Mouse (Mus musculus) layer of hippocampus, adult 9-10 months (tissue): Measurements from ENCODE around the gene Lamc3.
"Not testable (repeated sequence)": the region's sequence is repeated elsewhere in the genome, so short reads cannot be mapped to it uniquely, and the experiment has no call there.

Experiments
- DNase-seq: peaks from one replicate; pipeline ENCODE4 v3.0.0; 2022; ENCODE audit warnings: low spot score

The Lamc3 gene

DNA sequence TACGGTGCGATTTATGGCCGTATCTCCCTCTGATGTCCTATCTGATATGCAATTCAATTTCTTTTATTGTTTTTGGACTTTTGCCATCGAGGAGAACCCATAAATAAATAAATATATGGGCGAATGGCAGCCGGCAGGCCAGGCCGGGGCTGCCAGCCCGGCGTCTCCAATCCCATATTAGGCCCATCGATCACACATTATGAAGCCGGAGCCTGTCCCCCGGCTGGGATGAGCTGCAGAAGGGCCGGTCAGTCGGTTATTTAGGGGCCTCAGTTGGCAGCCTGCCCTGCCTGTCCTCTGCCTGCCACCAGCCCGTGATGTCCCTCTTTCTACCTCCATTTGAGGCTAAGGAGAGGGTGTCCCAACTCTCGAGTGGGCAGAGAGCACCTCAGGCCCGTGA is 8.5 kb upstream of the Lamc3 start:
- DNase-seq = no peak

DNA sequence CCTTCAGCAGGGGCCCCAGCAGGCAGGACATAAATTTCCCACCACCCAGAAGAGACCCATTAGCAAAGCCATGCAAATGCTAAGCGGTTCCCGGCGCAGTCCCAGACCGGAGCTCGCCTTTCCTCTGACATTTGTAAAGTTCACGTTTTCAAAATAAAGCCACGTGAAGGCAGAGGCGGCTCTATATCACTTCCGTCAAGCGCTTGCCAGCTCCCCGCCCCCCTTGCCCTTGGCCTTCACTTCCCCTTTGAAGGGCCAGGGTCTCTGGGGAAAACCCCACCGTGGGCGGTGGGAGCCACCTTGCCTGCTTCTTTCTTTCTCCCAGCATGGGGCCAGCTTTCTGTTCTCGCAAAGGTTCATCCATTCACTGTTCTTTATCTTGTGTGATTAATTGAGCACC is 6.2 kb upstream of the Lamc3 start:
- no peak for DNase-seq

DNA sequence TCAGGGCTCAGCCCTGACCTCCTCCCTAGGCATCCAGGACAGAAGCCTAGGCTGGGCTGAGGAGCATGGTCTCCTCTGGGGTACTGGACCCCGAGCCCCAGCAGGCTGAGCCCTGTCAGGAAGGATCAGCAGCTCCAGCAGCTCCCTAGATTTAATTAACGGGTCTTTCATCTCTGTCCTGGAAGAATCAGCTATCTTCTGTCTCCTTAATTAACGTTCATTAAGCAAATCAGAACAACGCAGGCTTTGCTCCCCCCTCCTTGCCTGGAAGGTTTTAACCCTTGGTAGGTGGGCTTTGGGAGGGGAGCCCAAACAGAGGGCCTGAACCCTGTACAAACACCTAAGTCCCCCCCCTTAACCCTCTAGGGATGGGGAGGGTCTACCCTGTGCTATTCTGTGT is 4.0 kb upstream of the Lamc3 start:
- DNase-seq = no peak

DNA sequence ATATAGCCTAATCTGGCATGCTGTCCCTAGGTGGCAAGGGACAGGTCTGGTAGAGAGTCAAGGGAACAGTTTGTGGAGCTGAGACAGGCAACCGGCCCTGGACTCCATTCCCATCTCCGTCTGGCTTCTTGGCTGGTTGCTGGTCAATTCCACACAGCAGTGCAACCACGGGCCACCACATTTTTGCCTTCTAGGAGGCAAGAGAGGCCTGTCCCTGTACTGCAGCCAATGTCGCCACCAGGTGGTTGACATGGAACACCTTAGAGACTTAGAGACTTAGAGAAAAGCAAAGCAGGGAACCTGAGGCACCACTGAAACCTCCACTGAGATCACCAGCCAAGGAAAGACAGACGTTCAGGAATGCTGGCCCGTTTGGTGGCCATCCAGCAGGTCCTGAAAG is 2.3 kb upstream of the Lamc3 start:
- DNase-seq = no peak

DNA sequence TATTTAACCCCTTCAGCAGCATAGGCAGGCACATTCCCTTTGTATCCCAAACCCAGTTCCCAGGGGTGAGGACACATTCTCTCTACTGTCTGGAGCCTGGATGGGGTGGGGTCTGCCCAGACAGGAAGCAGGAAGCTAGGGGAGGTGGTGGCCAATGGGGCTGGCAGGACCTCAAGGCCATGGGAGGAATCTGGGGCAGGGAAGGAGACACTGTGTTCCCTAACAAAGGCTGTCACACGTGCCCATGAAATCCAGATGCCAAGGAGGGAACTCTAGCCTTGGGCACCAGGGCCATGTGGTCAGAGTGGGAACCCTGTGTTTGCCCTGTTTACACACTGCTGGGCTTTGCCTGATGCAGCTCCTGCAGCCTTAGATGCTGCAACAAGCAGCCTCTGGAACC is 1.8 kb downstream of the Lamc3 start:
- no peak for DNase-seq

DNA sequence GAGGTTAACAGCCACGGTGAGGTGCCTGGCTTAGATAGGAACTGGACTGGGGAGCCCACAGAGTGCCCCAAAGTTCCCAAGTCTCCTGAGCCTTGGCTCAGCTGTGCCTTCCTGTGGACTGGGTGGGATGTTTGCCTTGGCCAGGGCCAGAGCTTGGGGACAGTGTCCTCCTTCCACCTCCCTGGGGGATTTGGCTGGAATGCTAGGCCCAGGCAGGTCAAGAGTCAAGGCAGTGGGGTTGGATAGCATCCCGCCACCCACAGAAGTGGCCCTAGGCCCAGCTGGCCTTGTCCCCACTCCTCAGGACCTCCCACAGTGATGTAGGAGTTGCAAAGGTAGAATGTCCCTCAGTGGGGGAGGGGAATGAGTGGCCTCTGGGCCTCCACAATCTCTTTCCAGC is 4.1 kb downstream of the Lamc3 start:
- DNase-seq = no peak

DNA sequence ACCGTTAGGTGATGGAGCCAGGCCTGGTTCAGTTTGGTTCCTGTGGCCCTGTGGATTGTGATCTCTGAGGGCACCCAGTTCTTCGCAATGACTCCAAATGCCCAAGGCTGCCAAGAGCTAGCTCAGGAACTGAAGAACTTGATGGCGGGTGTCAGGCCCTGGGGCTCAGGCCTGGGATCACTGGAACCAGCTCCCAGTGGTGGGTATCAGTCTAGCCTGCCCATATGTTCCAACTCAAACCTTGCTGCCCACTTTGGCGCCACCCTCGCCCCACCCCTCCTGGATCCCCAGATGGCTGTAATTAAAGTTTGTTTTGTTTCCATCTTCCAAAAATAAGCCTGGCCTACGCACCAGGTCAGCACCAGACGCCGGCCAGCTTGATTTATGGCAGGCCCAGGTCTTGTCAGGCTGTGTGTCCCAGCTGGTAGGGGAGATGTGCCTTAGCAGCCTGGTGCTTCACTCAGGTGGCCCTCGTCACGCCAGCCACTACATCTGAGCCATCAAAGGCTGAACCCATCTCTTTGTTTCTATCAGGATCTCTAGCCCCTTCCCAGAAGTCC is 6.1 kb downstream of the Lamc3 start:
- DNase-seq = no peak

DNA sequence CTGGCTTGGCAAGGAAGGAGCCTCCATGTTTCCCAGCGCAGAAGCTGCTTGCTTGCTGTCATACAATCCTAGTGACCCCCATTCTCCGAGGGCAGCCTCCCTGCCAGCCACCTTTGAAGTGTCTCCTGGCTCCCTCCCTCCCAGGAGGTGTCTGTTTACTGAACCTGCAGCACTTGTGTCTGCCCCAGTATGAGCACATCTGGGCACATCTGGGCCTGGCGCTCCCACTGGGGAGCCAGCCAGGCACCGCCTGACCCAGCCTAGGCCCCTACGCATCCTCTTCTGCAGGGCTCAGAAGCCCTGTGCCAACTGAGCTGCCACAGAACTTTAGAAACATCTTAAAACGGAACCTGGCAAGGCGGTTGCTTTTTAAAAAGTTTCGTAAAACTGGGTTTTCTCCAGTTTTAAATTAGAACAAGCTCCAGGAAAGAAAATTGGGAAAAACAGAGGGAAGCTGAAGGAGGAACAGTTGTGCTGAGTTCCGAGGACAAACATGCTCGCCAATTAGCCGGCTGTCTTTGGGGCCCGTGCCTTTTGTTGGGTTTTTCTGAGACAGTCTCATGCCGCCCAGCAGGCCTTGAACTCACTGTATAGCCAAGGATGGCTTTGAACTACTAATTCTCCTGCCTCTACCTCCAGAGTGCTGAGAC is 7.3 kb downstream of the Lamc3 start:
- DNase-seq = no peak

DNA sequence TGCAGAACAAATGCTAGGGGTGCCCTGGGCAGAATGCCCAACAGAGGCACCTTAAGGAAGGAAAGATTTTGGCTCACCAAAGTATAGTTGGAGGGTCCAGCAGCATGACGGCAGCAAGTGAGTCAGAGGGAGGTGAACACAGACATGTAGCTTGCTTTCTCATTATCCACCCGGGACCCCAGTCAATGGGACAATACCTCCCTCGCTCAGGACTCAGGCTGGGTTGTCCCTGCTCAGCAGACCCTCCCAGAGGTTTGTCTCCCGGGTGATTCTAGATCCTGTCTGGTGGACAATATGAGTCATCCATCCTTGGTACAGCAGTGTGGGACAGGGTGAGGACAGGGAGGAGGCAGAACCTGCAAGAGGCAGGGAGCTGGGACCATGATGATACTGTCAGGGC is 13.8 kb downstream of the Lamc3 start:
- DNase-seq = no peak

DNA sequence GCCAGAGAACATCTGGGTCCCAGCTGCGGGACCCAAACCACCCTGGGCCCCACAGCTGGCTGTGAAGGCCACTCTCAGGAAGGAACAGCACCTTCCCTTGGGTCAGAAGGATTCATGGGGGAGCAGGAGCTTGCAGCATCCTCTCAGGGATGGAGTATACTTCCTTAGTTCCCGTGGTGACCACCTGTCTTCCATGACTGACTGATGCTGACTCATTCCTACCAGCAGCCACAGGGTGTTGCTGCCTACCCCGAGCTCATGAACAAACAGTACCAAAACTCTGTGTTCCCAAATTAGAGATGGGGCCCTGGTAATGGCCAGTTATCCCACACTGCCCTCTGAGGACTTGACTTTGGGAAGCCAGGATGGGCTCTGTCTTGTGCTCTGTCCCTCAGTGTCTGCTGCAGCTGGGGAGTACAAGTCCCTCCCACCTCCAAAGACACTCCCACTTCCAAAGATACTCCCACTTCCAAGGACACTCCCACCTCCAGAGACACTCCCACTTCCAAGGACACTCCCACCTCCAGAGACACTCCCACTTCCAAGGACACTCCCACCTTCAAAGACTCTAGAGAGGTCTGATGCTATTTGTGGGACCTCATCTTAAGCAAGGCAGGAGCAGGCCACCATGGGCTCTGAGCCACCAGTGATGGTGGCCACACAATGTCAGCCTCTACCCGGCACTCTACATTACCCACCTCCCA is 14.7 kb downstream of the Lamc3 start:
- no peak for DNase-seq

DNA sequence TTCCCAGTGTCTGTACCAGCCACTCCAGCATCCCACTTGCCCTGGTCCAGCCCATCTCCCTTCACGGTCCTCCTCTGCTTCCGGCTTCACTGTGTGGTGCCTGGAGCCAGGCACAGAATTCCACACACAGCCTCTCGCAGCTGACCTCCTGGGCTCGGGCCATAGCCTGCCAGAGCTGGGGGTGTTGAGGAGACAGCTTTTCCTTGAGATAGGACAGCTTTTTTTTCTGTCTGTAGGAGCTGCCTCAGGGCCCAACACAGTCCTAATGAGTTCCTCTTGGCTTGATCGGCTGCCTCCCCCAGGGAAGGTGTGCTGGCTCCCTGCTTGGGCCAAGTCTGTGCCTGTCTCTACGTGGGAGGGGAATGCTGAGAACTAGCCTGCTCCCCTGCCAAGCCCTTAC is 17.0 kb downstream of the Lamc3 start:
- DNase-seq = no peak

DNA sequence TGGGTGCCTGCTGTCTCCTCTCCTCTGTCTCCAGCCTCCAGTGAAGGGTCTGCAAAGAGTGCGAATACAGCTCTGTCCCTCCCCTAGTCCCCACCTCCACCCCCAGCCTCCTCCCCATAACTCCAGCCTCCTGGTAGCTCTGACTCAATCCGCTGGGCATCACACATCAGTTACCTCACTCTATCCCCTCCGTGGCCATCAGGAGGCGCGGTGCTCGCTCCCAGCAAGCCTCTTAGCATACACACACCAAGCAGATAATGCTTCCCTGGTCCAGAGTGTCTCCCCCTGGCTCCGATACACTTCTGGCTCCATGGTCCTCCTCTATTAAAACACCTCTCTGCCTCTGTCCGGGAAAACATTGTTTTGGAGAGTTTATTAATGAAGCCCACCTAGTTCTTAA is 17.5 kb downstream of the Lamc3 start:
- no peak for DNase-seq

DNA sequence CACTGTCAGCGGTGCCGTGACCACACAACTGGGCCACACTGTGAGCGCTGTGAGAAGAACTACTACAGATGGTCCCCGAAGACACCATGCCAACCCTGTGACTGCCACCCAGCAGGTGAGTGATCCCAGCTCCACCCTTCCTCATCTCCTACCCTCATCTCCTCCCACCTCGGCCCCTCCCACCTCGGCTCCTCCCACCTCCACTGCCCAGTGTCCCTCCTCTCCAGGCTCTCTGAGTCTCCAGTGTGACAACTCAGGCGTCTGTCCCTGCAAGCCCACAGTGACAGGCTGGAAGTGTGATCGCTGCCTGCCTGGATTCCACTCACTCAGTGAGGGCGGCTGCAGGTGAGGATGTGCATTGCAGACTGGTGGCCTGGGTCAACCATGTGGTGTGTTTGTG is 18.6 kb downstream of the Lamc3 start:
- no peak for DNase-seq

DNA sequence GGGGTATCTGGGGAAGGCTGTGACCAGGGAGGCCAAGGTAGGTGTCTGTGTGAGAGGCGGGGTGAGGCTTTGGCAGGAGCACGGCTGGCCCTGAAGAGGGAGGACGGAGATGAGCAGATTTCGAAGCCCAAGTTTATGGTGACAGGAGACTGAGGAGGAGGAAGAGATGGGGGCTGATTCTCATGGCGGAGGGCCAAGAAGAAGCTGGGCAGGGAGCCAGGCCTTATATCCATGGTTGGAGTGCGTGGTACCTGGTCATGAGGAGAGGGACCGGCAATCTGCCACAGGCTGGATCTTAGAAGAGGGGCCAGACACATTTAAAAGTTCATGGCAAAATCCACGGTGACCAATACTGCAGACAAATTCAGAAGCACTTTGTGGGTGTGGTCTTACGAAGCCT is 19.3 kb downstream of the Lamc3 start:
- DNase-seq = no peak

DNA sequence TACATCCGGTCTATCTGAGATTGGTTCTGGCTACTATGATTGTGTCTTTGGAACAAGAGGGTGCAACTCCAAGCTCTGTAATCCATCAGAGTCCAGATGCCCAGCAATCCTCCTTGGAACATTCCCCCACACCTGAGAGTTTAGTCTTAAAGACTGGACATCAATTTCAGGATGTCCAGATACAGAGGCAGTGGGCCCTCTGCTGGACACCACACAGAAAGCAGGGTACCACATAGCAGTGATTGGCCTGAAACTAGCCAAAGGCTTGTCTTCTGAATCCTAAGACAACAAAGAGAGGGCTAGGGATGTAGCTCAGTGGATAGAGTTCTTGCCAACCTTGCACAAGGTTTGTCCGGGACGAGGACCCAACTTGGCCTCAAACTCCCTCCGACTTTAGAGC is 25.5 kb downstream of the Lamc3 start:
- DNase-seq = no peak

DNA sequence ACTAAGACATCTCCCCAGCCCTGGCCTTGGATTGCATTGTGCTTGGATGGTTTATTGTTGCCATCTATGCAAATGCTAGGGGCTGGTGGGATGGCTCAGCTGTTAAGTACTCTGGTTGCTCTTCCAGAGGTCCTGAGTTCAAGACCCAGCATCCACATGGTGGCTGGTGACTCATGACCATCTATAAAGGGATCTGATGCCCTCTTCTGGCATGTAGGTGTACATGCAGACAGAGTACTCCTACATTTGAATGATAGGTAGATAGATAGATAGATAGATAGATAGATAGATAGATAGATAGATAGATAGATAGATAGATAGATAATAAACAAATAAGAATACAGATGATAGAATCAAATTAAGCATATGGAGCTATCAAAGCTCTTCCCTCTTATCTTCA is 27.1 kb downstream of the Lamc3 start:
- DNase-seq = not testable (repeated sequence)

DNA sequence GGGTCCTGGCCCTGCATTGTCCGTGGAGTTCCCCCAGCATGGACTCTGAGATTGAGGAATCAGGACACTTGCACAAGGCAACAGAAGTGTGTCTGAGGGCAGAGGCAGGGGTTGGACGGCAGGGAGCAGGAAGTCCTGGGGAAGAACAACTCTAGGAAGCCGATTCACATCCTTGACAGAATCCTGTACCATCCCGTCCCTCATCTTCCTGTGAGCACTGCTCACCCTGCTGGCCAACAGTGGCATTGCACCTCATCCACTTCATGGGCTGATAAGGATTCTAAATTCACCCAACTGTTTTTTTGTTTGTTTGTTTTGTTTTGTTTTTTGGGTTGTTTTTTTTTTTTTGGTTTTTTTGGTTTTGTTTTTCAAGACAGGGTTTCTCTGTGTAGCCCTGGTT is 28.0 kb downstream of the Lamc3 start:
- DNase-seq = peak; percentile 63

DNA sequence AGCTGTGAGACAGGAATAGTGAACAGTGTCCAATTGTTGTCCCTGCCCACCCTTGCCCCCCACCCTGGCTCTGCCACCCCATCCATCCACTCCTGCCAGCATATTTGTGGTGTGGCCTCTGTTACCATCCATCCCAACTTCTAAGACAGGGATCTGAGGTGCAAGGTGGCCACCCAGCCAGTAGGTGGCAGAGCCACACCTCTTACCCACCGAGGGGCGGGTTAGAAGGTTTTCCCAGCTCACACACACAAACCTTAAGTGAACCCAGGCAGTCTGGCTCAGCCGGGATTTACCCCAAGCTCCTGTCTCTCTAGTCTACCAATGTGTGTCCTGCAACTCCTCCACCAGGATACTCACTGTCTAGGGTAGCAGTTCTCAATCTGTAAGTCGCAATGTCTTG is 30.5 kb downstream of the Lamc3 start:
- DNase-seq = peak; percentile 24

DNA sequence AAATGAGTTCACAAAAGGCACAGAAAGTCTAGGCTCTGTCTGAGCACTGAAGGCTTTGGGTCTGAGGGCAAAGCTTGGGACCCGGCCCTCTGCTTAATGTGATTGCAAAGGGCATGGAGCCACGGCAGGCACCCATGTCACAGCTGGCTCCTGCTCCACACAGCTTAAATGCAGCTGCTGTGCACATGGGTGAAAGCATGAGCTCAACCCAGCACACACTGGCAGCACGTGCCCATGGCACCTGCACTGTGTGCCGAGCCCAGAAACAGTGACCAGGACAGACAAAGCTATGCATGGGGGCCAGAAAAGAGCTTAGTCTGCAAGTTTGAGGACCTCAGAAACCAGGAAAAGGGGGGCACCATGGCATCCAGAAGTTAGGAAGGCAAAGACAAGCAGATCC is 36.6 kb downstream of the Lamc3 start:
- no peak for DNase-seq

DNA sequence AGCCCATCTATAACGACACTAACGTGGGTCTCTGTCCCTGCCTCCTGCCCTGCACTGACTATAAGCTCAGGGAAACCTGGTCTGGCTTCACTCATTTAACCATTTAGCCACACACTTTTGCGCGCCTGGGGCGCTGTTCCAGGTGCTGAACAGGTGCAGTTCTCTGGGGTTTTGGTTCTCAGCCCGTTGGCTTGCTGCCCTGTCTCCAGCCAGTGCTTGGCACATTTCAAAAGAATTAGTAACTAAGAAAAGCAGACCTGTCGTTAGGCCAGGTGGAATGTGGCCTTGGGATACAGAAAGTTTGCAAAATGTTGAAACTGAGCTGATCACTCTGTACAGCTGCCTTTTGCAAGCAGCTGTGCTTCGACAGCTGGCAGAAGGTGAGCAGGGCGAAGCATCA is 37.7 kb downstream of the Lamc3 start:
- DNase-seq = no peak

DNA sequence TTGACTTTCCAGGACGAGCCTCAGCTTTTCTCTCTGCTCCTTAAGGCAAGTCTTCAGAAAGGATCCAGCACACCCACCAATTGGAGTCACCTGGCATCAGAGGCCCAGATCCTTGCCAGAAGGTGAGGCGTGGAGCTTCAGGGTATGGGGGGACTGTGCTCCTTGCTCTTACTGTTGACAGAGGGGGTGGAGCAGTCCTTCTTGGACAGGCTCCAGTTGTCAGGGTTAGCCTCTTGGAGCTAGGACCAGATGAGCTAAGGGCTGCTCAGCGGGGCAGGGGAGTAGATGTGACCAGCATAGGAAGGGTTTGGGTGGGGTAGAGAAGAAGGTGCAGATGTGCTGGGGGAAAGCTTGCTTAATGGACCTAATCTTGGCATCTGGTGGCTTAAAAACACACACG is 38.8 kb downstream of the Lamc3 start:
- DNase-seq = no peak

DNA sequence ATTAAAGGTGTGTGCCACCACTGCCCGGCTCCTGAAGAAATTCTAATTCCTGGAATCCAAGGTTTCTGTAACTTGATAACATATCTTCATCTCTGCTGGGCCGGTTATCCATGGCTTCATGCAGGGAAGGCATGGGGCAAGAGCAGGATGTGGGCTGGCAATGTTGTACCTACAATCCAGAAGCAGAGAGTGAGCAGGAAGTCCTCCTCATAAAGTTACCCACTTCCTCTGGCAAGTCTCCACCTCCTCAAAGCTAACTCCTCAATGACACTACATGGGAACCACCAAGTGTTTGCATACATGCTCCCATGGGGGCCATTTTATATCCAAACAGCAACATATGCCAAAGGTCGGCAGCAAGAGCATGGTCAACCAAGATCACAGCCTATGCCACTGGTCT is 42.6 kb downstream of the Lamc3 start:
- no peak for DNase-seq

DNA sequence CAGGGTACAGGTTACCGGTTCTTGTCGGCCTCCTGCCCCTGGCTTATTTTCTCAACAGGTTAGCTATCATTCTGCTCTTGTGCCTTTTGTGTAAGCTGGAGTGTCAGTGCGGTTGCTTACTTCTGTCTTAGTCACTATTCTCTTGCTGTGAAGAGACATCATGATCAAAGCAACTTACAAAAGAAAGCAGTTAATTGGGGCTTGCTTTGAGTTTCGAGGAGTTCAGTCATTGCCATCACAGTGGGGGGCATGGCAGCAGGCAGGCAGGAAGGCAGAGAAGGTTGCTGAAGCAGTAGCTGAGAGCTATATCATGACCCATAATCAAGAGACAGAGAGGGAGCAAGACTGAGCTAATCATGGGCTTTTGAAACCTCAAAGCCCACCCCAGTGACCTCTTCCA is 47.5 kb downstream of the Lamc3 start:
- DNase-seq = no peak

DNA sequence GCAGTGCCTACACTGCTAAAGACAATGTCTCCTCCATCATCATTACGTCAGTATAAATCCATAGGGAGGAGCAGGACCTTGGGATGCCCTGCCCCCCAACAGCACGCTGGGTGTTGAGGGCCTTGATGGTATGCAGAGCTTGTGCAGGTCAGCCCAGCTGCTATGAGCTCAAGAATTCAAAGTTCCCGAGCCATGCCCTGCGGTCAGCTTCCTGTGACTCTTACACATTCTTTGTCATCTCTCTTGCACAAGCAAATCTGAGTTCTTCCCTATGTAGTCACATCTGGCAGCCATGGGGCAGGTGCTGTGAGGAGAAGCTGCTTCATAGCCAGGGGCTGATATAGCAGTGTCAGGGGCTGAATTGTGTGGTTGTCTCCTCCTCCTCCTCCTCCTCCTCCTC is 48.0 kb downstream of the Lamc3 start:
- DNase-seq = no peak
